Mouse (Mus musculus): ENCODE results near the gene Tmem233. TPM values are rescaled to one million over a fixed set of nuclear protein-coding genes. Genes with fewer than 3 reads are reported as not detected.

Tmem233 gene
- polyA plus RNA-seq, 1 experiment from 2014 or later: not detected

GRCm38 (mm10) chr5:116026107-116026506 is 56.9 kb downstream of the Tmem233 start:
- H3K9ac ChIP-seq (replicated peaks): 0 out of 2 replicates have a peak overlapping the region, but pooled peaks have one; percentile 3
- H3K4me2 ChIP-seq (ENCODE audit: low read depth, low read length): peak overlapping the region; percentile 58
- no peaks in the 10 kb centered on the region for H3K9me3 ChIP-seq (ENCODE audit: low read length)
- no peak for DNase-seq
- 54% methylated on average over 5 of the region's 5 CpGs for WGBS (ENCODE audit: insufficient replicate concordance)
- ATAC-seq: no peak
- H3K36me3 ChIP-seq (replicated peaks; ENCODE audit: insufficient read depth, low read length): peaks cover 12% of the 10 kb centered on the region
- 0 out of 2 replicates have a peak overlapping the region, but pooled peaks have one; percentile 3 for H3K4me3 ChIP-seq (ENCODE audit: low read depth, low read length)
- peaks cover 45% of the 10 kb centered on the region for H3K4me1 ChIP-seq (ENCODE audit: insufficient read depth)
- H3K27me3 ChIP-seq (ENCODE audit: insufficient read depth, low read length): no peaks in the 10 kb centered on the region
- no peak for TF ChIP-seq EP300 (IDR thresholded peaks at IDR 0.05; ENCODE audit: low read depth)
- TF ChIP-seq CTCF (IDR thresholded peaks at IDR 0.05; ENCODE audit: low read depth): no peak
- H3K27ac ChIP-seq (ENCODE audit: low read depth): peak overlapping the region; percentile 96

GRCm38 (mm10) chr5:116024327-116024739 is 58.7 kb downstream of the Tmem233 start, which contains the start of gene Prkab1:
TSS of gene Prkab1 (minus strand) at chr5:116024508.
- H3K4me1 ChIP-seq (ENCODE audit: insufficient read depth): peaks cover 52% of the 10 kb centered on the region
- under 1% methylated on average over 35 of the region's 46 CpGs for WGBS (ENCODE audit: insufficient replicate concordance)
- H3K4me2 ChIP-seq (ENCODE audit: low read depth, low read length): peak within 1 kb of the TSS; percentile 78
- H3K36me3 ChIP-seq (replicated peaks; ENCODE audit: insufficient read depth, low read length): peaks cover 28% of the 10 kb centered on the region
- peak; percentile 63; the same call in 1 of the 2 replicates for TF ChIP-seq EP300 (IDR thresholded peaks at IDR 0.05; ENCODE audit: low read depth)
- peak; percentile 79 for TF ChIP-seq CTCF (IDR thresholded peaks at IDR 0.05; ENCODE audit: low read depth)
- H3K9me3 ChIP-seq (ENCODE audit: low read length): no peaks in the 10 kb centered on the region
- H3K4me3 ChIP-seq (ENCODE audit: low read depth, low read length): peak within 1 kb of the TSS; percentile 95
- ATAC-seq (peak; percentile 83), DNase-seq (peak; percentile 93)
- peak within 1 kb of the TSS; percentile 92 for H3K9ac ChIP-seq (replicated peaks)
- peak within 1 kb of the TSS; percentile 96 for H3K27ac ChIP-seq (ENCODE audit: low read depth)
- no peaks in the 10 kb centered on the region for H3K27me3 ChIP-seq (ENCODE audit: insufficient read depth, low read length)

GRCm38 (mm10) chr5:116023821-116024284 is 59.2 kb downstream of the Tmem233 start:
- no peak for TF ChIP-seq CTCF (IDR thresholded peaks at IDR 0.05; ENCODE audit: low read depth)
- TF ChIP-seq EP300 (IDR thresholded peaks at IDR 0.05; ENCODE audit: low read depth): no peak
- DNase-seq (peak; percentile 69), ATAC-seq (peak; percentile 7; the same call in 1 of the 2 replicates)
- H3K27me3 ChIP-seq (ENCODE audit: insufficient read depth, low read length): no peaks in the 10 kb centered on the region
- H3K4me2 ChIP-seq (ENCODE audit: low read depth, low read length): peak overlapping the region; percentile 78
- H3K36me3 ChIP-seq (replicated peaks; ENCODE audit: insufficient read depth, low read length): peaks cover 33% of the 10 kb centered on the region
- H3K9me3 ChIP-seq (ENCODE audit: low read length): no peaks in the 10 kb centered on the region
- H3K4me1 ChIP-seq (ENCODE audit: insufficient read depth): peaks cover 54% of the 10 kb centered on the region
- H3K9ac ChIP-seq (replicated peaks): peak overlapping the region; percentile 92
- WGBS (ENCODE audit: insufficient replicate concordance): under 1% methylated on average over 28 of the region's 28 CpGs
- peak overlapping the region; percentile 95 for H3K4me3 ChIP-seq (ENCODE audit: low read depth, low read length)
- peak overlapping the region; percentile 96 for H3K27ac ChIP-seq (ENCODE audit: low read depth)

- H3K9ac ChIP-seq (replicated peaks): peak overlapping the region; percentile 92
- peak overlapping the region; percentile 96 for H3K27ac ChIP-seq (ENCODE audit: low read depth)
- H3K36me3 ChIP-seq (replicated peaks; ENCODE audit: insufficient read depth, low read length): peaks cover 39% of the 10 kb centered on the region
- TF ChIP-seq EP300 (IDR thresholded peaks at IDR 0.05; ENCODE audit: low read depth) (no peak), CTCF (IDR thresholded peaks at IDR 0.05; ENCODE audit: low read depth) (no peak)
- WGBS (ENCODE audit: insufficient replicate concordance): 7% methylated on average over 8 of the region's 8 CpGs
- peak overlapping the region; percentile 78 for H3K4me2 ChIP-seq (ENCODE audit: low read depth, low read length)
- peak overlapping the region; percentile 95 for H3K4me3 ChIP-seq (ENCODE audit: low read depth, low read length)
- H3K4me1 ChIP-seq (ENCODE audit: insufficient read depth): peaks cover 57% of the 10 kb centered on the region
- no peaks in the 10 kb centered on the region for H3K9me3 ChIP-seq (ENCODE audit: low read length)
- H3K27me3 ChIP-seq (ENCODE audit: insufficient read depth, low read length): no peaks in the 10 kb centered on the region
- peak; percentile 59 for DNase-seq
- peak; percentile 7; the same call in 1 of the 2 replicates for ATAC-seq
Measured at GRCm38 (mm10) chr5:116023251-116023661, 59.8 kb downstream of the Tmem233 start.

GRCm38 (mm10) chr5:116022658-116023200 is 60.3 kb downstream of the Tmem233 start:
- Histone ChIP-seq H3K4me1 (ENCODE audit: insufficient read depth) (peaks cover 52% of the 10 kb centered on the region), H3K36me3 (replicated peaks; ENCODE audit: insufficient read depth, low read length) (peaks cover 44% of the 10 kb centered on the region), H3K27ac (ENCODE audit: low read depth) (peak overlapping the region; percentile 96), H3K27me3 (ENCODE audit: insufficient read depth, low read length) (no peaks in the 10 kb centered on the region), H3K9ac (replicated peaks) (peak overlapping the region; percentile 92), H3K9me3 (ENCODE audit: low read length) (no peaks in the 10 kb centered on the region), H3K4me3 (ENCODE audit: low read depth, low read length) (peak overlapping the region; percentile 95), H3K4me2 (ENCODE audit: low read depth, low read length) (peak overlapping the region; percentile 78)
- WGBS (ENCODE audit: insufficient replicate concordance): 34% methylated on average over 7 of the region's 7 CpGs
- TF ChIP-seq CTCF (IDR thresholded peaks at IDR 0.05; ENCODE audit: low read depth) (no peak), EP300 (IDR thresholded peaks at IDR 0.05; ENCODE audit: low read depth) (no peak)
- DNase-seq (no peak), ATAC-seq (no peak)

GRCm38 (mm10) chr5:116022131-116022530 is 60.9 kb downstream of the Tmem233 start:
- no peak for ATAC-seq
- TF ChIP-seq CTCF (IDR thresholded peaks at IDR 0.05; ENCODE audit: low read depth) (no peak), EP300 (IDR thresholded peaks at IDR 0.05; ENCODE audit: low read depth) (no peak)
- H3K4me1 ChIP-seq (ENCODE audit: insufficient read depth): peaks cover 50% of the 10 kb centered on the region
- peak overlapping the region; percentile 95 for H3K4me3 ChIP-seq (ENCODE audit: low read depth, low read length)
- WGBS (ENCODE audit: insufficient replicate concordance): 69% methylated on average over 12 of the region's 12 CpGs
- DNase-seq: no peak
- no peaks in the 10 kb centered on the region for H3K9me3 ChIP-seq (ENCODE audit: low read length)
- H3K27ac ChIP-seq (ENCODE audit: low read depth): peak overlapping the region; percentile 96
- peak overlapping the region; percentile 78 for H3K4me2 ChIP-seq (ENCODE audit: low read depth, low read length)
- H3K9ac ChIP-seq (replicated peaks): peak overlapping the region; percentile 92
- H3K27me3 ChIP-seq (ENCODE audit: insufficient read depth, low read length): no peaks in the 10 kb centered on the region
- peaks cover 50% of the 10 kb centered on the region for H3K36me3 ChIP-seq (replicated peaks; ENCODE audit: insufficient read depth, low read length)
